Mouse (Mus musculus) ES-Bruce4 (cell line): ENCODE results near the gene Gpx6. TPM values are rescaled to one million over a fixed set of nuclear protein-coding genes. Genes with fewer than 3 reads are reported as not detected.

ENCODE experiments used
- H3K27ac ChIP-seq: 2 replicates; pipeline ENCODE4 v1.5.1; 2012; ENCODE audit warnings: low read length, inconsistent platforms; ENCODE audit not compliant: insufficient read depth
- H3K27me3 ChIP-seq: 2 replicates; pipeline ENCODE4 v1.6.1; 2012; ENCODE audit warnings: mild to moderate bottlenecking, low read length, inconsistent platforms; ENCODE audit not compliant: control insufficient read depth, poor library complexity, insufficient read depth, severe bottlenecking
- H3K36me3 ChIP-seq: 2 replicates; pipeline ENCODE4 v1.6.1; 2012; ENCODE audit warnings: inconsistent platforms, mild to moderate bottlenecking, low read length, moderate library complexity; ENCODE audit not compliant: control insufficient read depth, poor library complexity, insufficient read depth, severe bottlenecking
- H3K4me1 ChIP-seq: one replicate; pipeline ENCODE4 v1.8.1; 2011; ENCODE audit warnings: low read length; ENCODE audit not compliant: control insufficient read depth, insufficient read depth
- H3K4me3 ChIP-seq: 2 replicates; pipeline ENCODE4 v1.5.1; 2011; ENCODE audit warnings: low read depth, mild to moderate bottlenecking, low read length
- H3K9ac ChIP-seq: 2 replicates; pipeline ENCODE4 v1.6.1; 2012; ENCODE audit warnings: low read depth, mild to moderate bottlenecking, inconsistent platforms; ENCODE audit not compliant: poor library complexity, severe bottlenecking
- H3K9me3 ChIP-seq: replicated peaks from 2 replicates; pipeline ENCODE4 v1.6.1; 2012; ENCODE audit warnings: mild to moderate bottlenecking, low read length, inconsistent platforms; ENCODE audit not compliant: control insufficient read depth, poor library complexity, insufficient read depth, severe bottlenecking
- CTCF ChIP-seq: IDR thresholded peaks from one replicate; pipeline ENCODE4 v1.8.1; 2011; ENCODE audit warnings: low read depth, low read length
- EP300 ChIP-seq: IDR thresholded peaks from 2 replicates; pipeline ENCODE4 v1.6.1; 2011; ENCODE audit warnings: low read depth, low read length; ENCODE audit not compliant: insufficient read depth
- POLR2A ChIP-seq: IDR thresholded peaks from one replicate; pipeline ENCODE4 v1.8.1; 2011; ENCODE audit warnings: low read length; ENCODE audit not compliant: insufficient read depth
- polyA plus RNA-seq: library from polyadenylated mRNA; stranded (reverse); fragments of >200 nt; gene quantifications from 2 replicates; pipeline ENCODE4 v1.2.4, GENCODE M21; 2011; ENCODE audit warnings: low read depth; ENCODE audit not compliant: missing spikeins, insufficient read depth, insufficient read length

Gpx6 gene
- polyA plus RNA-seq, 1 experiment: 2.2 TPM

- Histone ChIP-seq H3K9me3 (no peaks in the 10 kb centered on the region), H3K9ac (no peak overlapping the region), H3K27ac (no peak overlapping the region), H3K36me3 (peaks cover 24% of the 10 kb centered on the region), H3K4me3 (no peak overlapping the region), H3K4me1 (no peaks in the 10 kb centered on the region), H3K27me3 (no peaks in the 10 kb centered on the region)
- no peak for TF ChIP-seq POLR2A
- TF ChIP-seq EP300: no peak
- TF ChIP-seq CTCF: no peak
Measured at GRCm38 (mm10) chr13:21366635-21367034, 54.7 kb downstream of the Gpx6 start.

Other genes with a start within 250 kb of the Gpx6 start
- gene Olfr1370, start 237.2 kb upstream of the Gpx6 start, polyA plus RNA-seq: not detected in 2 replicates
- 0.27 TPM in 1 of 2 replicates, not detected in the other for gene Olfr1369-ps1, start 200.6 kb upstream of the Gpx6 start, polyA plus RNA-seq
- not detected in 2 replicates for gene Olfr263, start 182.5 kb upstream of the Gpx6 start, polyA plus RNA-seq
- not detected in 2 replicates for gene Olfr1368, start 166.3 kb upstream of the Gpx6 start, polyA plus RNA-seq
- gene Trim27, start 132.7 kb upstream of the Gpx6 start, polyA plus RNA-seq: 117 and 128 TPM in 2 replicates
- gene Gpx5, start 19.4 kb upstream of the Gpx6 start, polyA plus RNA-seq: not detected in 2 replicates
- not detected in 2 replicates for gene Olfr1367, start 34.8 kb downstream of the Gpx6 start, polyA plus RNA-seq
- gene Zscan12, start 50.7 kb downstream of the Gpx6 start, polyA plus RNA-seq: 15.6 and 17.9 TPM in 2 replicates
- gene Zkscan3, start 90.6 kb downstream of the Gpx6 start, polyA plus RNA-seq: 38.5 and 40.1 TPM in 2 replicates
- 3.4 and 3.6 TPM in 2 replicates for gene Pgbd1, start 128.9 kb downstream of the Gpx6 start, polyA plus RNA-seq
- gene Zscan26, start 141.6 kb downstream of the Gpx6 start, polyA plus RNA-seq: 39.0 and 42.6 TPM in 2 replicates
- gene Nkapl, start 156.4 kb downstream of the Gpx6 start, polyA plus RNA-seq: 0.55 TPM in 1 of 2 replicates, not detected in the other
- 0.58 and 0.59 TPM in 2 replicates for gene Zkscan4, start 166.8 kb downstream of the Gpx6 start, polyA plus RNA-seq
- gene Gm10065, start 167.3 kb downstream of the Gpx6 start, polyA plus RNA-seq: not detected in 2 replicates
- gene AK157302, start 183.1 kb downstream of the Gpx6 start, polyA plus RNA-seq: 0.52 TPM in 1 of 2 replicates, not detected in the other
- gene Gm11273, start 189.3 kb downstream of the Gpx6 start, polyA plus RNA-seq: 3.2 and 7.4 TPM in 2 replicates
- gene Zkscan8, start 219.0 kb downstream of the Gpx6 start, polyA plus RNA-seq: 15.2 and 16.1 TPM in 2 replicates
- gene Olfr1366, start 230.7 kb downstream of the Gpx6 start, polyA plus RNA-seq: not detected in 2 replicates
- gene Olfr1535, start 247.8 kb downstream of the Gpx6 start, polyA plus RNA-seq: 0.15 and 0.23 TPM in 2 replicates